Mouse (Mus musculus): Measurements from ENCODE around the gene Adgrf3. TPM values are rescaled to one million over a fixed set of nuclear protein-coding genes. Genes with fewer than 3 reads are reported as not detected.

Adgrf3 gene
- total RNA-seq, 2 experiments from 2014 or later: 0.30 to 0.58 TPM

- peak; percentile 54 for DNase-seq
Measured at GRCm38 (mm10) chr5:30201521-30201920, 4.0 kb downstream of the Adgrf3 start.

DNA sequence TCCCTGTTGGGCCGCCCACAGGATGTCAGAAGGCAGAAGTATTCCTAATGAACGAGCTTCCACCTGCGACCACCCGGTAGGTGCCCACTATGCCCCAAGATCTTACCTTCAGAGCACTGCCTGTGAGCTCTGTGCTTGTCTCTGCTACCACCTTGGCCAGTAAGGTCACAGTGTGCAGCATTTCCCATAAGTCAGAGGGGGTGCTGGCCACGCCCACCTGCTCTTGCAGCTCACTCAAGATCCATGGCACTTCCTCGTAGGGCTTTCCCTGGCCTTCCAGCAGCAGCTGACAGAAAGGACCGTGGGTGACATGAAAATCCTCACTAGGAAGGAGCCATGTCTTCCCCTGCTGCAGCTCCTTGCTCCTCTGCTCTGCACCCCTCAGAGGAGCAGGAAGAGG, 7.3 kb downstream of the Adgrf3 start:
- no peak for DNase-seq

DNA sequence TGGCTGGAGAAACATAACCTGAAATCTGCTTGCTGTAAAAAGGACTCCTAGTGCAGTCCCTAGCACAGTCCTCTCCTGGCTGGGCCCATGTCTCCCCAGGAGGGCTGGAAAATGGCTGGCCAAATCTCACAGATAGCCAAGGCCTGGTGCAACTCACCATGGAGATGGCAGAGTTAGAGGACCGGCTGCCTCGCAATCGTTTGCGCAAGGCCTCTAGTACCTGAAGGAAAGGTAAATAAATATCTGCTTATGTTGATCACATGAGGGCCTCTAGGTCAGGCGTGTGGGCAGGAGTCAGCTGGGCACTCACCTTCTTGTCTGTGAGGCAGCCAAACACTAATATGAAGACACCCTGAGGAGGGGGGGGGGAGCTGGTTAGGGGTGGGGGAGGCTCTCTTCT, 10.2 kb downstream of the Adgrf3 start:
- no peak for DNase-seq

GRCm38 (mm10) chr5:30192452-30192851, 13.1 kb downstream of the Adgrf3 start:
- DNase-seq: no peak

- DNase-seq: no peak
Measured at GRCm38 (mm10) chr5:30187687-30188485, 17.6 kb downstream of the Adgrf3 start.

- no peak for DNase-seq
Measured at GRCm38 (mm10) chr5:30175811-30176210, 29.7 kb downstream of the Adgrf3 start.

DNA sequence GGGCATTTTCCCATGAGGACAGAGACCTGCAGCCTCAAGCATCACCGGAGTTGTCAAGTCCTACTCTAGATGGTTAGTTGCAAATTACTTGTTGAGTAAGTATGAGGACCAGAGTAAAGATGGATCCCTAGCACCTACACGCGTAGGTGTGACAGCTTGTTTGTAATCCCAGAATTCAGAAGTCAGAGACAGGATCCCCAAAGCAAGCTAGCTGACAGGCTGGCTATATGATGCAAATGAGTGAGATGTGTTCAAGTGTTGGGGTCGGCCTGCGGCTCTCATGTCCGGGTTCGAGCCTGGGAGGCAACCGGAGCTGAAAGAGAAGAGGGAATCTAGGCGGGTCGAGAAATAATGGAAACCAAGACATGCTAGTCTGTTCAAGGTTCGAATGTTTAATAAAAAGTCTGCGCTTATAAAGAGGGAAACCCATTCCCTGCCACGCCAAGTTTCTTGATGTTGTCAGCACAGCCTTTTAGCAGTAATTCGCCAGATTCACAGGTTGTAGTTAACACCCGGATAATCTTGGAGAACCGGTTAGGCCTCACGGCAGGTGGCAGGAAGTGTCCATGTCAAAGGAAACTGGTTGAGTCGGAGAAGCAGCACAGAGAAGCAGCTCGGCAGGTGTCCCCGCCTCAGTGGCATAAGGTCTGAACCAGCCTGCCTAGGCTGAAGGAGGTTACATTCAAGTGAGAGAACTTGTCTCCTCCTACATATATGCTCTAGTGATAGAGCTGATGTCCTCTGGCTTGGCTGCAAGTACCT, 32.4 kb downstream of the Adgrf3 start:
- DNase-seq: no peak

DNA sequence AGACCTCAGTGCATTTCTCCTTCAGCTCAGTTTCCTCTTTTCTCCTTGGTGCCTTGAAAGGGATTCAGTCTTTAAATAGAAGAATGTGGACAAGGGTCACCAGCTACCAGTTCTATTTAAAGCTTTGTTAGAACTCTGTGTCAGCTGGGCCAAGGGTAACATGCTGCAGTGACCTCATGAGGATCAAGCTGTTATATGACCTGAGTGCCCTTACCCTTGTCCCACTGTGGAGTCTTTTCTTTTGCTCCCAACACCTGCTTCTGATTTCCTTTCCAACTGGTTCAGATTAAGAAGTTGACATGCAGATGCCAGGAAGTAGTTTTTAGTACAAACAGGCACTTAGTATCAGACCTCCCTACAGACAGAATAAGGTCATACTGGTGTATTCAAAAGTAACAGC, 33.4 kb downstream of the Adgrf3 start:
- no peak for DNase-seq

GRCm38 (mm10) chr5:30170303-30170940, 35.1 kb downstream of the Adgrf3 start:
- DNase-seq: no peak

DNA sequence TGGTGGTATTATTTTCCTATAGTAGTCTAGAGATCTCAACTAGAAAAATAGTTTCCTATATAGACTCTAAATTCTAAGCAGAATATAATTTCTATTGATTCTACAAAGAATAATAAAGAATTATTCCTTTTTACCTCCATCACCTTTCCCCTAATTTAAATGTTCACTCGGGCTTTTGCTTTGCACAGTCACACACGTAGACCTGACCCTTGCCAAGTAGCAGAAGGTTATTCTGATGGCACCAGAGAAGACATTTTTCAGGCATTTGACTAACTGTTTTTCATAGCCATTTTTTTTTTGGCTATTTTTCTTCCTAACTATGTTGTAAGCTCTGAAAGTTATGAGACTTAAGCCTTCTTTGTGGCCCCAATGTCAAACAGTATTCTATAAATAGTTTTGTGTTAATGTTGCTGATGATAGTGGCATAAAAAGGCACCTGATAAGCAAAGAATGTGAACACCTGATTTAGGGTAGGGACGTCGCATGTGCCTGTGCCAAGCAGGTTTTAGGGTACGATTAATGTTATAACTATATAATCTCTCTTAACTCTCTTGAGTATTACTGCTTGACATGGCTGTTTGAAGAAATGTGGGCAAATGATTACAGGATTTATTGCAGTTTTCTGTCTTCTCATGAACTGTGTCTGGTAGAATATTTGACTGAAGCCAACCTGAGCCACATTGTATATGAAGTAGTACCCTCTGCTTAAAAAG, 40.1 kb downstream of the Adgrf3 start:
- DNase-seq: no peak

DNA sequence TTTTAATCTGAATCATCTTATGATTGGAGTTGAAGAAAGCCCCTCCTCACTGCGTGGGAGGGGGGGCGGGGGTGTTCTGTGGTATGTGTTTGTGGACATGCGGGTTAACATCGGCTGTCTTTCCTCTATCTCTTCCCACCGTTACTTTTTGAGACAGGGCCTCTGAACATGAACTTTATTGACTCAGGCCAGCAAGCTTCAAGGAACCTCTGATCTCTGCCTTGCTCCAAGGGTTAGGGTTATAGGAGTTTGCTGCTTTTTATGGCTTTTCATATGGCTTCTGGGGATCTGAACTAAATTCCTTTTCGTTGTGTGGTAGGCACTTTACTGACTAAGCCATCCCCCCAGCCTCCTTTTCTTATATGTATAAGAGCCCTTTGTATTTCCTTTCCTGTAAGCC, 43.2 kb downstream of the Adgrf3 start:
- DNase-seq: no peak

GRCm38 (mm10) chr5:30161836-30162235, 43.7 kb downstream of the Adgrf3 start:
- DNase-seq: no peak

- DNase-seq: no peak
Measured at GRCm38 (mm10) chr5:30159601-30160000, 45.9 kb downstream of the Adgrf3 start.

DNA sequence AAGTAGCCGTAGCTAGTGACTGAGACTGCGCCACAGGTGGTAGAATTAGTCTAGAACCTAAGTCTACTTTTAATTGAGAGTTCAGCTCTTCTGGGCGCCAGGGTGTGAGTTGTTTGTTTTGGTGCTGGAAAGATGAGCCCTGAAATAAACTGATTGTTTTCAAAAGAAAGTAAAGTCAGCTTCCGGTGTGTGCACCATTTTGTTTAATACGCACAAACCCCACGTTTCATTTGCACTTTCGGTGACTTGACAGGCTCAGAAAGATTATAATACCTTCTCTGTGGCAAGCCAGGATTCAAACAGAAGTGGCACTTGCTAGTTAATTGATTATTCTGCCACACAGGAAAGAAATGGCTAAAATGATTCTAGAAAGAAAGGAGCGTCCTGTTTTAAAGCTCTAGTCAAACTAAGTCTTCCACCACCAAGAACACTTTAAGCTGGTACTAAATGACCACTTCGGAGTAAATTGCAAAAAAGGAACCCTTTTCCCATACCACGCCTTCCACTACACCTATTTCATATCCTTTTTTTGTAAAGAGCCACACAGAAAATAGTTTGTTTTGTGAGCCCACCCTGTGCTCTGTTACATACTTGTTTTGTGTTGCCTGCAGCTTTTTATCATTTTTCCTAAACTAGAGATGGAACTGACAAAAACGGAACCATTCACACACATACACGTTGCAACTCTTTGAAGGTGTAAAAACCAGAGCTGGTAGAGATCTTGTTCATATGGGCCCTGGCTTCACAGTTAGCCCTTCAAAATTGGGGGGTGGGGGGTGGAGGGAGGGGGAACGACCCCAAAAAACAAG, 49.5 kb downstream of the Adgrf3 start:
- DNase-seq: no peak

GRCm38 (mm10) chr5:30155395-30155792, 50.1 kb downstream of the Adgrf3 start:
- DNase-seq: no peak

DNA sequence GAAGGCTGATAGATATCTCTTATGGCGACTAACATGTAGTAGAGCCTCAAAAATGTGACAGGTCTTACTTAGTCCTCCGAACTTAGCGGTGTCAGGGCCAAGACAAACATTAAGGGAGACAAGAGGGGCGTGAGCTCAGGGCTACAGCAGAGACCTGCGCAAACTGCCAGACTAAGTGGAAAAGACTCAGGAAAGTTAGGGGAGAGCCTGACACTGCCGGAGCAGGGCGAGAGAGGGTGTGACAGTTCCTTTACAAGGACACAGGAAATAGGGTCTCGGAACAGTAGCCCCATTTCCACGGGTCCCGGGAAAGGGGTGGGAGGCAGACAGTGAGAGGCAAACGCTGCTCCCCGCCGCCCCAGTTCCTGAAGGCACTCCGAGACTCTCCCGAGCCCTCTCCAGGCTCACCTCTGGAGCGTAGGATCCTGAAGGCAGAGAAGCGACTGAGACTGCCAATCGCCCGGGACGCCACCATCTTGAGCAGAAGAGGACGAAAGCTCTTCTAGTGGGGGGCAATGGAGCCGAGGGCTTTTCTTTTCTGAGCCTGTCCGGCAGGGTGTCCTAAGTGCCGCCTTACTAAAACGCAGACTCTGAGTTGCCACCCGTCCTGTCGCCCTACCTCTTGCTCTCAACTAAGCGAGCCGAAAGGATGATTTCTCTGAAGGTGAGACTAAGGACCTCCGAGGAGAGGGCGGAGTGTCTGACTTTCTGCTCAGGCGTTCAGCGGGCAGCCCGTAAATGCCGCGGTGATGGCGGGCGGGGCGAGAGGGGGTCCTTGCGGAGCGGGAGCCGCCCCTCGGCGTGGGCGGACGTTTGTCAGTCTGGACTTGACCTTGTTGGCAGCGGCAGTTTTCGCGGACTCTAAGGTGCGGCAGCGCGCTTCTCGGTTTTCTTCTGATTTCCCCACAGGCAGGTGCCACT, 50.8 kb downstream of the Adgrf3 start, which contains the start of the genes Hadha and Hadhb:
TSS of gene Hadha (minus strand) at position 689 of the 921 bp plus-strand sequence.
TSS of gene Hadhb (plus strand) at position 775 of the 921 bp plus-strand sequence.
- peak; percentile 96 for DNase-seq

DNA sequence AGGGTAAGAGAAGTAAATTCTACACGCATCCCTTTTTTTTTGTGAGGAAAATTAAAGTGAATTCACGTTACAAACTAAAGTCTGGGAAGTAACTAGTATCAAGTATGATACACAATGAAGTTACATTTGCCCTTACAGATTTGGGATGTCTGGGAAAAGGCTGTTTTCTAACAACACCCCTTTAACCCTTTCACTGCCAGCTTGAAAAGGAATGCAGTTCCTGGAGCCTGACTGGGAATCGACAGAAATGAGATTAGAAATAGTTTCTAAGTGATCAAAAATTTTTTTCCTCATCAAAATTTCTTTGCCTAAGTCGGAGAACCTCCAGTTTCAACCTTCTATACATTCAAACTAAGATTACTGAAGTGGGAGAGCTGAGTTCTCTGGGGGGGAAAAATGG, 51.5 kb downstream of the Adgrf3 start:
- DNase-seq: no peak

- DNase-seq: no peak
Measured at GRCm38 (mm10) chr5:30153222-30153621, 52.3 kb downstream of the Adgrf3 start.

DNA sequence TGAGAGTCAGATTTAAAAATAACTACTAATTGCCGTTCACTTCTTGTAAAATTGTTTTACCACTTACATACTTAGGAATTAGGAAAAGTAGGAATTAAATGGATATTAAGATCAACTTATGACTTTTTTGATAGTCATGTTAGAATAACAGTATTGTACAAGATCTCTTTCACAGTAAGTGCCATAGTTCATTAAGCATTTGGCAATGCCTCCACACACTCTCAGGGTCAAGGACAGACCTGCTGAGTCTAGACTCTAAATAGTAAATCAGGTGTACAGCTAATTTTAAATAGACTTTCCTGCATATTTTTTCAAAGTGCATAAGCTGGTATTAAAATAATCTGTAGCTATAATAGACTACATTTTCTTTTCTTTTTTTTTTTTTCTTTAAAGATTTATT, 53.1 kb downstream of the Adgrf3 start:
- no peak for DNase-seq

- peak; percentile 57 for DNase-seq
Measured at GRCm38 (mm10) chr5:30152007-30152406, 53.5 kb downstream of the Adgrf3 start.
